Mouse (Mus musculus) liver, postnatal 0 days (tissue): ENCODE data around the gene Ccdc9.

ENCODE experiments used
- CTCF ChIP-seq: sonication (generic); IDR thresholded peaks from 2 replicates; pipeline ENCODE4 v1.5.1; 2016; ENCODE audit warnings: antibody characterized with exemption, low read depth
- EP300 ChIP-seq: IDR thresholded peaks from 2 replicates; pipeline ENCODE4 v1.6.1; 2016; ENCODE audit warnings: antibody characterized with exemption, low read depth, mild to moderate bottlenecking

DNA sequence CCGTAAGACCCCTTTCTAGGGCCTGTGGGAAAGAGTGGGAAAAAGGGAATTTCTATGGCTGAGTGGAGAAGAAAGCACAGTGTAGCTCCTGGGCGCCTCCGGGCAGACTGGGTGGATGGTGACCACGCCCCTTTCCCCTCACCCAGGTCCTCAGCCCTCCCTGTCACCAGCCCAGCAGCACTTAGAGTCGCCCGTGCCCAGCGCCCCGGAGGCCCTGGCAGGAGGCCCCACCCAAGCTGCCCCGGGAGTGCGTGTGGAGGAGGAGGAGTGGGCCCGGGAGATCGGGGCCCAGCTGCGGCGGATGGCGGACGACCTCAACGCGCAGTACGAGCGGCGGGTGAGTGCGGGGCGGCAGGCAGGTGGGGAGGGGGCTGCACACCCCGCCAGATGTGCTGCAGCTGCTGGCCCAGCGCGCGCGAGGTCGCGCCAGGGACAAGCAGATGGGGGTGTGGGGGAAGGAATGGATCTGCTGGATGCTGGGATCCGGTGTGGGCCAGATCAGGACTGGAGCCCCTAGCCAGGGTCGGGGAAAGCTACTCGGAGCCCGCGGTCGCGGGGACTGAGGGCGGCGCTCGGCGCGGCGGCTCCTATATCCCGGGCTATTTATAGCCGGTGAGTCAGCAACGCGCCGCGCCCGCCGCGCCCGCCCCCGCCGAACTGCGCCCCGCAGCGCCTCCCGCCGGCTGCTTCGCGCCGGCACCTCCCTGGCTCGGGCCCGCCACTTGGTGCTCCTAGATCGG lies 27.1 kb upstream of the Ccdc9 start:
- TF ChIP-seq EP300 = no peak
- TF ChIP-seq CTCF = no peak; the same call in 1 of the 2 replicates
